Mouse (Mus musculus) kidney, embryonic 15.5 days (tissue): ENCODE measurements around the gene Kctd20. TPM values are rescaled to one million over a fixed set of nuclear protein-coding genes. Genes with fewer than 3 reads are reported as not detected.

ENCODE experiments used
- ATAC-seq: fragments of 200-750 bp; cut with Nextera tagmentation; replicated peaks from 2 replicates; pipeline ENCODE4 v1.8.0; 2017; ENCODE audit warnings: moderate TSS enrichment; ENCODE audit not compliant: low FRiP score
- H3K27ac ChIP-seq: fragments of 300-500 bp; sonication (generic); 2 replicates; pipeline ENCODE4 v1.5.1; 2015; ENCODE audit warnings: mild to moderate bottlenecking, inconsistent platforms
- H3K27me3 ChIP-seq: fragments of 300-500 bp; sonication (generic); 2 replicates; pipeline ENCODE4 v1.6.1; 2015; ENCODE audit warnings: inconsistent platforms
- H3K36me3 ChIP-seq: fragments of 300-500 bp; sonication (generic); 2 replicates; pipeline ENCODE4 v1.6.1; 2015; ENCODE audit warnings: inconsistent platforms
- H3K4me1 ChIP-seq: fragments of 300-500 bp; sonication (generic); 2 replicates; pipeline ENCODE4 v1.6.1; 2015; ENCODE audit warnings: inconsistent platforms
- H3K4me2 ChIP-seq: fragments of 300-500 bp; sonication (generic); 2 replicates; pipeline ENCODE4 v1.6.1; 2015; ENCODE audit warnings: moderate library complexity, mild to moderate bottlenecking, inconsistent platforms
- H3K4me3 ChIP-seq: fragments of 300-500 bp; sonication (generic); replicated peaks from 2 replicates; pipeline ENCODE4 v1.5.1; 2015; ENCODE audit warnings: mild to moderate bottlenecking, inconsistent platforms
- H3K9ac ChIP-seq: fragments of 300-500 bp; sonication (generic); 2 replicates; pipeline ENCODE4 v1.6.1; 2015; ENCODE audit warnings: mild to moderate bottlenecking, inconsistent platforms
- H3K9me3 ChIP-seq: fragments of 300-500 bp; sonication (generic); replicated peaks from 2 replicates; pipeline ENCODE4 v1.6.1; 2016; ENCODE audit warnings: inconsistent platforms
- WGBS: fragments of 180-500 bp; shearing (Covaris S2); methylation state at CpG from one replicate; pipeline ENCODE4 v1.1.7; 2015; ENCODE audit warnings: mixed read lengths; 5-methylcytosine and 5-hydroxymethylcytosine counted together
- polyA plus RNA-seq: library from polyadenylated mRNA; unstranded; fragments of >200 nt; fragmentation: Nextera tagmentation; extraction: Ambion mirVana; gene quantifications from 2 replicates; pipeline ENCODE4 v1.2.1, GENCODE M21; 2015

The Kctd20 gene
- 88.8 and 91.5 TPM in 2 replicates for polyA plus RNA-seq

DNA sequence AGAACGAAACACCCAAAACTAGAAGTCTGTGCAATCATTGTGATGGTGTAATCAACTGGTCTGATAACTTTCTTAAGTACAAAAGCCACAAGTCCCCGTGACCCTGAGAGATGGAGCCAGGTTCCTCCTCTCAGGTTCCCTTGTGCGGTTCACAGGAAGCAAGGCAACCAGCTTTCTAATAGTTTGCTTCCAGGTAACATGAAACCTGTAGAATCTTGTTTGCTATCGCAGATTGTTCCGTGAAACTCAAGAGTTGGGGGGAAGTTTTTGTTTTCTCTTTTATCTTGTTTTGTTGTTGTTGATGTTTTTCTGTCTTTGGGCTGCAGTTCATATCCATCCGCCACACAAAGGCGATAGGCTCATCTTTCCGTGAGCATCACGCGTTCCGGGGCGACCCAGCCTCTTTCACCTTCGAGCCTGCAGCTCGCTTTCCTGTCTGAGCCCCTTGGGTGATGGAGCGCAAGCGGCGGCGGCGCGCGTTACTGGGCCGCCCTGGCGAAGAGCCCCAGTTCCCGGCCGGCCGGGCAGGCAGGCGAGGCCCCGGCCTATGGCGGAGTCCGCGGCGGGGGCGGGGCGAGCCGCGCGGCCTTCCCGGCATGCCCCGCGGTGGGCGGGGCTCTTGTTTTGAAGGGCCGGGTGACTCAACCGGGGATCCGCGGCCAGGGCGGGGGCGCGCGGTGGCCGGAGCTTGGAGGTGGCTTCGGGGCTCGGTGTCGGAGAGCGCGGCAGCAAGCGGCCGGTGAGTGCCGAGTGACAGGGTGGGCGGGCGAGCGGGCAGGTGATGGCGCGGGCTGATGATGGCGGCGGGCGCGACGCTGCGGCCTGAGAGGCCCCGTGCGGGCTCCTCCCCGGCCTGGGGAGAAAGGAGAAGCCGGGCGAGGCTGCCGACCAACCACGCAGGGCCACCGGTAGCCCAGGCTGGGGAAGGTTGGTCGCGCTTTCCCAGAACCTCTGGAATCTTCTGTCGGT is at the start of gene Kctd20:
Kctd20 (plus strand) TSS at position 120 of the 969 bp plus-strand sequence.
- peak within 1 kb of the TSS; percentile 81 for H3K4me3 ChIP-seq
- H3K27me3 ChIP-seq: no peaks in the 10 kb centered on the region
- 0 out of 2 replicates have a peak, but pooled peaks cover 3% of the 10 kb centered on the region for H3K9me3 ChIP-seq
- WGBS: under 1% methylated on average over 78 of the region's 80 CpGs
- H3K4me2 ChIP-seq: peak within 1 kb of the TSS; percentile 78
- peak; percentile 94 for ATAC-seq
- peak within 1 kb of the TSS; percentile 83 for H3K9ac ChIP-seq
- peaks cover 24% of the 10 kb centered on the region for H3K4me1 ChIP-seq
- H3K36me3 ChIP-seq: no peaks in the 10 kb centered on the region
- peak within 1 kb of the TSS; percentile 97 for H3K27ac ChIP-seq

DNA sequence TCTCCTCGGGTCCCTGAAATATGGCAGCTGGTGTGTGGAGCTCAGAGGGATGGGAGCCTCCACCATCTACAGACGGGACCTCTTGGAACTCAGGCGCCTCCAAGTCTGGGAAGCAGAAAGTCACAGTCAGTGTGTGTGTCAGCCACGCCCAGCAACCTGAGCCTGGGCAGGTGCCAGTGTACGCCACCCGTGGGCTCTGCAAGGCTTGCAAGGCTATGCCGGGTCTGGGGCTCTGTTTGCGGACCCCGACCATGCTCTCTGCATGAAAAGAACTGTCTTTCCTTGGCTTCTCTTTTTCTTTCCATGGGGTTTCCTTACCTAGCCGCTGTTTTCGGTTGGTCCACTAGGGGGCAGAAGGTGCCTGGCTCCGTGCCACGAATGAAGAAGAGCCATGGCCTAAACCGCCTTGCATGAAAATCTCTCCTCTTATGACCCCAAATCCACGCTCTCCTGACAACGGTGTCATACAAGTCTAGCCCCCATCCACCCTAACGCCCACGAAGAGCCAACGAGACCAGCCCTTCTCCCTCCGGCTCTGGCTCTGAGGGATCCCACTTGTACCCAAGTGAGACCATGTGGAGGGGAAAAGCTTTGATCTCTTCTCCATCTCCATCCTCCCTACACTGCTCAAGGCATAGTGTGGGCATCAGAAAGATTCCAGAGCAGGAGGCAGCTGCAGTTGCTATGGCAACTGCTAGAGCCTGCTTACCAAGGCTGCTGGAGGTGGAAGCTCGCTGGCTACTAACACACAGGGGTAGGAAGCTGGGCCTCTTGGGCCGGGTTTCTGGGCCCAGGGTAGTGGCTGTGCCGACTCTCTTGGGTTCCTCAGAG is 47.0 kb upstream of the Kctd20 start:
- 0 out of 2 replicates have a peak, but pooled peaks have one; percentile 46 for ATAC-seq
- Histone ChIP-seq H3K9ac (no peak overlapping the region), H3K27me3 (peaks cover 10% of the 10 kb centered on the region; the same call in 1 of the 2 replicates), H3K4me1 (peaks cover 16% of the 10 kb centered on the region), H3K9me3 (no peaks in the 10 kb centered on the region; the same call in 1 of the 2 replicates), H3K36me3 (no peaks in the 10 kb centered on the region), H3K27ac (no peak overlapping the region), H3K4me2 (no peak overlapping the region), H3K4me3 (no peak overlapping the region)
- WGBS: 34% methylated on average over 23 of the region's 23 CpGs

GRCm38 (mm10) chr17:28905377-28905916 is 46.3 kb upstream of the Kctd20 start:
- peaks cover 10% of the 10 kb centered on the region; the same call in 1 of the 2 replicates for H3K27me3 ChIP-seq
- H3K4me2 ChIP-seq: no peak overlapping the region
- H3K4me3 ChIP-seq: no peak overlapping the region
- H3K36me3 ChIP-seq: no peaks in the 10 kb centered on the region
- no peak overlapping the region for H3K9ac ChIP-seq
- H3K9me3 ChIP-seq: no peaks in the 10 kb centered on the region; the same call in 1 of the 2 replicates
- no peak overlapping the region for H3K27ac ChIP-seq
- no peak for ATAC-seq
- H3K4me1 ChIP-seq: peaks cover 21% of the 10 kb centered on the region
- WGBS: 76% methylated on average over 13 of the region's 13 CpGs

GRCm38 (mm10) chr17:28907959-28908358 is 43.8 kb upstream of the Kctd20 start:
- no peak for ATAC-seq
- Histone ChIP-seq H3K36me3 (no peaks in the 10 kb centered on the region), H3K4me3 (no peak overlapping the region), H3K4me1 (peaks cover 21% of the 10 kb centered on the region), H3K4me2 (no peak overlapping the region), H3K27ac (no peak overlapping the region), H3K27me3 (peaks cover 10% of the 10 kb centered on the region; the same call in 1 of the 2 replicates), H3K9me3 (no peaks in the 10 kb centered on the region), H3K9ac (no peak overlapping the region)
- 85% methylated on average over 7 of the region's 7 CpGs for WGBS

GRCm38 (mm10) chr17:28909252-28909941 is 42.4 kb upstream of the Kctd20 start:
- Histone ChIP-seq H3K9me3 (no peaks in the 10 kb centered on the region), H3K4me1 (peaks cover 21% of the 10 kb centered on the region), H3K27me3 (peaks cover 10% of the 10 kb centered on the region; the same call in 1 of the 2 replicates), H3K4me2 (peak overlapping the region; percentile 74), H3K9ac (0 out of 2 replicates have a peak overlapping the region, but pooled peaks have one; percentile 39), H3K4me3 (peak overlapping the region; percentile 32), H3K36me3 (no peaks in the 10 kb centered on the region), H3K27ac (no peak overlapping the region)
- no peak for ATAC-seq
- 5% methylated on average over 28 of the region's 29 CpGs for WGBS

DNA sequence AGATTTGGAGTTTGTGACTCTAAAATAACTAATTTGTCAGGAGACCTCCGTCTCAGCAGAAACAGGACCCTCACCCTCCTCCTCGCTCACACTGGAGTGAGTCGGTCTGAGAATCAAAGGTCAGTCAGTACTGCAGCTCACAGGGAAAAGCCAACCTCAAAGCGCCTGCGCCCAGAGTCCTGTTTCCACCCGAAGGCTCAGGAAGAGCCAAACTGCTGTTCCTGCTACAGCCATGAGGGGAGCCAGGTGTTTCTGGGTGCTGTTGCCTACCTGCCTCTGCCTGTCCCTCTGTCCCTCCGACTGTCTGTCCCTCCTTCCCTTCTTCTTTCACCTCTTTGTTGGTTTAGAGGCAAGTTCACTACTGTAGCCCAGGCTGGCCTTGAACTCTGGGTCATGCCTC is 41.6 kb upstream of the Kctd20 start:
- Histone ChIP-seq H3K4me2 (peak overlapping the region; percentile 74), H3K27me3 (peaks cover 10% of the 10 kb centered on the region; the same call in 1 of the 2 replicates), H3K4me1 (peaks cover 14% of the 10 kb centered on the region), H3K9ac (no peak overlapping the region), H3K36me3 (no peaks in the 10 kb centered on the region), H3K27ac (no peak overlapping the region), H3K4me3 (peak overlapping the region; percentile 32; the same call in 1 of the 2 replicates), H3K9me3 (no peaks in the 10 kb centered on the region)
- ATAC-seq: no peak; the same call in 1 of the 2 replicates
- WGBS: 24% methylated on average over 7 of the region's 7 CpGs

DNA sequence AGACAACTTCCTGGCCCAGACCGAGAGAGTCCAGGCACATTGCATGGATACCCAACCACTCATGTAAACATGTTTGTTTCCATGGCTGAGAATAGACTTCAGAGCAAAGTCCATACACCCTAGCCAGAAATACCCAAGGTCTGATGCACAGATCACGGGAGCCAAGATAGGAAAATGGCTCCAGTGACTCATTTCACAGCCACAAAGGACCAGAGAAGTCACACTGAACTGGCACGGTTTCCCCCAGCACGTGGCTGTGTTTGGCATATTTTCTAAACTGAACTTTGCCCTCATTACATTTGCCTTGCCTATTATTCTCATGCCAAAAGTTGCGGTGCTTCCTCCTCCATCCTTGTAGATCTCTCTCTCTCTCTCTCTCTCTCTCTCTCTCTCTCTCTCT is 38.5 kb upstream of the Kctd20 start:
- Histone ChIP-seq H3K27me3 (peaks cover 4% of the 10 kb centered on the region; the same call in 1 of the 2 replicates), H3K27ac (no peak overlapping the region), H3K4me3 (no peak overlapping the region), H3K9ac (no peak overlapping the region), H3K36me3 (no peaks in the 10 kb centered on the region), H3K4me1 (peaks cover 13% of the 10 kb centered on the region), H3K9me3 (no peaks in the 10 kb centered on the region), H3K4me2 (no peak overlapping the region)
- ATAC-seq: no peak
- 79% methylated on average over 5 of the region's 5 CpGs for WGBS

GRCm38 (mm10) chr17:28913940-28914339 is 37.8 kb upstream of the Kctd20 start:
- ATAC-seq: no peak
- no peaks in the 10 kb centered on the region for H3K27me3 ChIP-seq
- H3K4me3 ChIP-seq: no peak overlapping the region

GRCm38 (mm10) chr17:28915060-28915628 is 36.6 kb upstream of the Kctd20 start, which contains the start of gene 4930539E08Rik:
Gene 4930539E08Rik, minus strand, starts transcription at chr17:28915324.
- WGBS: 65% methylated on average over 12 of the region's 12 CpGs
- Histone ChIP-seq H3K4me3 (no peak within 1 kb of the TSS), H3K4me2 (no peak within 1 kb of the TSS), H3K36me3 (no peaks in the 10 kb centered on the region), H3K9me3 (no peaks in the 10 kb centered on the region), H3K9ac (no peak within 1 kb of the TSS), H3K27ac (no peak within 1 kb of the TSS), H3K4me1 (peaks cover 1% of the 10 kb centered on the region; the same call in 1 of the 2 replicates), H3K27me3 (no peaks in the 10 kb centered on the region)
- no peak for ATAC-seq

More at GRCm38 (mm10) chr17:28913940-28914339, 37.8 kb upstream of the Kctd20 start:
- no peaks in the 10 kb centered on the region for H3K9me3 ChIP-seq
- 78% methylated on average over 6 of the region's 6 CpGs for WGBS
- no peaks in the 10 kb centered on the region for H3K36me3 ChIP-seq
- H3K4me2 ChIP-seq: no peak overlapping the region
- H3K27ac ChIP-seq: no peak overlapping the region
- H3K4me1 ChIP-seq: peaks cover 13% of the 10 kb centered on the region
- H3K9ac ChIP-seq: no peak overlapping the region

GRCm38 (mm10) chr17:28916520-28916919 is 35.2 kb upstream of the Kctd20 start:
- Histone ChIP-seq H3K27me3 (no peaks in the 10 kb centered on the region), H3K4me2 (no peak overlapping the region), H3K36me3 (no peaks in the 10 kb centered on the region), H3K9ac (no peak overlapping the region), H3K9me3 (no peaks in the 10 kb centered on the region), H3K4me1 (no peaks in the 10 kb centered on the region), H3K4me3 (no peak overlapping the region), H3K27ac (no peak overlapping the region)
- 96% methylated on average over 1 of the region's 1 CpGs for whole genome bisulfite sequencing
- no peak for ATAC-seq
